Mouse (Mus musculus) lung, adult 18-20 months (tissue): ENCODE measurements around the gene Atp6v1g3.

Experiments used
- DNase-seq, 2 experiments: peaks; one replicate each; pipeline ENCODE4 v3.0.0; 2022; ENCODE audit warnings: mixed read lengths in 2 of 2

Gene Atp6v1g3

DNA sequence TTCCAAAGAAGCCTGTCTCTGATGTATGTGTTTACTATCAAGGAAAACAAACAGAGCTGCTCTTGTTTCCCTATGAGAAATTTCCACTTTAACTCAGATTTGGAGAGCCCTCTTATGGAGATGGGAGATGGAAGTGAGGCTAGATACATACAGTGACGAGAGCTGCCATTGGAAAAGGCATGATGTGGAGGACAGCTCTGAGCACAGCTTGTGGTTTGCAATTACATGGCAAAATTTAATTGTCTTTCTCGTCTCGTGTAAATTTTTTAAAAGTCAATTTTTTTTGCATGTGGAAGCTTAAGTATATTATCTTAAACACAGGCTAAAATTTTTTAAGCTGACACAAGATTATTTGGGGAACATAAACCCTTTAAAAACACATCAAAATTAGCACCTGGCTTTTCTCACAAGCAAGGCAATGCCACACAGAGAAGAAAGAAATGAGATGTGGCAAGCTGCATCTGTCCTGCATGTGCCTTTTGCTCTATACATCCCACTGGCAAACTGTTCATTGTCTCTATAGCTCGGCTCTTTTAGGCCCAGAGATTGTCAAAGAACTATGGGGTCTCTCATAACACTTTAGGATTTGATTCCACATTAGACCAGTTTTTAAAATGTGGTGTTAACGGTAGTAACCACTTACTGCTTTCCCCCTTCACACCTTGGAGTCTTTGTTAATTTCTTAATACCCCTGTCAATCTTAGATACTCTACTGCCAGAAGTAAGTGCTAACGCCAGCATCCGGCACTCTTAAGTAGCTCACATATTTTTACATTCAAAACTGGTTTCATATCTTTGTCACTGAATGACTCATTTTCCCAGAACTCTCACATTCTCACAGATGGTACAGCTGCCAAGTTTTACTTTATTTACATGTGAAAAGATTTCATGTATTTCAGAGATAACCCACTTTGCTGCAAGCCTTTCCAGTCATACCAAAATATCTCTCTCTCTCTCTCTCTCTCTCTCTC lies 16.2 kb downstream of the Atp6v1g3 start:
- DNase-seq, result no peak

DNA sequence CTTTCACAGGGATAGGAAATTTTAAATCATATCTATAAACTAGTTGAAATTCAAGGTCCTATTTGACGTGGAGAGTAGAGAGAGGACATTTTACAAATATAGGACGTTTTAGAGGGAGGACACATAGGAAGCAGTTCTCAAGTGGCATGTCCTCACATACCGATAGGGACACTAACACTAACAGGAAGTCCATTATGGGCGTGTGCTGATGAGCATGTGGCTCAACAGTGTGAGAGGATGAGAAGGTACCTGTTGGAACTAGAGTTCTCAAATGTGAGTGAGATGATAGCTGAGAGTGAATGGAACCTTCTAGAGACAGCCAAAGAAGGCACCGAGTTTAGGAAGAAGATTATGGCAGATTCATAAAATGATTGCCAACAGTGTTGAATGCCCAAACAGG lies 17.9 kb downstream of the Atp6v1g3 start:
- no peak for DNase-seq

DNA sequence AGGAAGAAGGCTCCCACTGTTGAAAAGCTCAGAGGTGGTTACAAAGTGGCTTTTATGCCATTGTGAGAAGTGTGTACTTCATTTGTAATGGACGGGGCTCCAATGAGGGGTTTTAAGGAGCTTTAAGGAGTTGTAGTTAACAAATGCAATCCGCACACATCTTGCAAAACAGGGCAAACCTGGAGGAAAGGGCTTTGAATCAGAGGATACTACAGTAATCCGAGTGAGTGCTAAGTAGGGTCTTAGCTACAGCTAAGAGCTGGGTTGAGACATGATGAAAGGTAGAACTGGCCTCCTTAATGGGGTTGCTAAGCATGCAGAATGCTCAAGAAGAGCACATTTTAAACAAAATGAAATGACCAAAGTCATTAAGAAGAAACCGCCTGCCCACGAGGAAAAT lies 20.9 kb downstream of the Atp6v1g3 start:
- no peak for DNase-seq

DNA sequence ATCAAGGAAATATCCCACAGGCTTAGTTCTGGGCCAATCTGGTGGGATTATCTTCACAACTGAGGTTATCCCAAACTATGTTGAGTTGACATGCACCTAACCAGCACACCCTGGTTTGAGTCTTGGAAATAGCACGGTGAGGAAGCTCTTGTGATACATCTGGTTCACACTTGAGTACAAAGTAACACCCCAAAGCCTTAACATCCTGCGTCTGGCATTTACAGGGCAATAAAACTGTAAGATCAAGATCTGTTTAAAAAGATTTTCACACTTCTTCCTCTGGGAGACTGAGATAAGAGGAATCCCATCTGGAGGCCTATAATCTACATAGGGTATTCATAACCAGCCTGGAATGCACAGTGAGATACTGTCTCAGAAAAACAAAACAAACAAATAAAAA lies 24.6 kb downstream of the Atp6v1g3 start:
- no peak for DNase-seq

DNA sequence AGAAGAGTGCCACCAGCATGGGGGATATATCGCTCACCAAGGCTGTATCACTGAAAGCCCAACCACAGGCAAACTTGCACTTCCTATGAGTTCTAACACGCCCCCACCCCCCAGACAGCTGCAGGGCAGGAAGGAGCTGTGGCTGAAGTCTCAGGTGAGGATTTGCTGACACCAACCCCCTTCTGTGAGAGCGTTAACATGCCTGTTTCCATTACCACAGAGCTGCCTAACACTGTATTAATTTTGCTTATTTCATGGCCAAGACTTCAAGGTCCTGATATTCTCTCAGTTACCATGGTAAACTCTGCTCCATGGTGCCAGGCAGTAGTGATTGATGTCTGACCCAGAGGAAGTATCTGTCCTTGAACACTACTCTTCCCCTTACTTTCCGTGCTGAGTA lies 26.0 kb downstream of the Atp6v1g3 start:
- no peak for DNase-seq

DNA sequence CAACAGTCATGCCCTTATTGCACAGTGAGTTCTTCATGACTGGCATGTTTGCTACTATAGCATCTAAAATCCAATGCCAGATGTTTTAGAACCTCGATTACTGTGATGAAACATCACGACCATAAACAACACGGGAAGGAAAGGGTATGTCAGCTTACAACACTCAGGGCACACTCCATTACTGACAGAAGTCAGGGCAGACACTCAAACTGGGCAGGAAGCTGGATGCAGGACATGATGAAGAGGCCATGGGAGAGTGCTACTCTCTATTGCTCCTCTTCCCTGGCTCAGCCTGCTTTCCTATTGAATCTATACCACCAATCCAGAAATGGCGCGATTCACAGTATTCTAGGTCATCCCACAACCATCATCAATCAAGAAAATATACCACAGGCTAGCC lies 28.4 kb downstream of the Atp6v1g3 start:
- no peak for DNase-seq

DNA sequence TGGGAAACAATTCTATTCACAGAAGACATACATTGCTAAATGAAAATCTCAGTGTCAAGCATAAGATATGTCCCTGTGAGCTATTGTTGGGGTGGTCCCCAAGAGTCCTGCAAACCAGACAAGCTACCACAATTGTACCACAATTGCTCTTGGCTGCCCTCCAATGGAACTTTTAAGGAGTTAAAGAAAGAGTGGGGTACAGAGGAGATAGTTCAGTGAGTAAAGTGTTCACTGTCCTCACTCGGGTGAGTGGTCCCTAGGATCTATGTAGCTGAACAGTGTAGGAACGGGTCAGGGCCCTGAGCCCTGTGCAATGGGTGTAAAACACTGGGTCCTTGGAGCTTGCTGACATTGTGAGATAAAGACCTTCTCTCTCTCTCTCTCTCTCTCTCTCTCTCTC lies 29.2 kb downstream of the Atp6v1g3 start:
- DNase-seq, result no peak

DNA sequence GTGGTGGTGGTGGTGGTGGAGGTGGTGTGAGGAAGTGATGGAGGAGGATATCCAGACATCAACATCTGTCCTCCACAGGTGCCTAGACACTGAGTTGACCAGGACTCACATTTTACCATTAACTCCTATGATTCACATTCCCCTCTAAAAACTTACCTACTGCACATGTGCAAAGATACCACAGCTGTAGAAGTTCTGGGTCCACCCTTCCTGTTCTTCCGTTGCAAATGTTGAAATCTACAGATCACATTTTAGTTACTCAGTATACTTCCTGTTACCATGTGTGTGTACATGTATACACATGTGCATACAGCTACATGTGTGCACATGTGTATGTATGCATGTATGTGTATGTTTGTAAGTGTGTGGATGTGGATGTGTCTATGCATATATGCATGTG lies 29.8 kb downstream of the Atp6v1g3 start:
- DNase-seq, result no peak

DNA sequence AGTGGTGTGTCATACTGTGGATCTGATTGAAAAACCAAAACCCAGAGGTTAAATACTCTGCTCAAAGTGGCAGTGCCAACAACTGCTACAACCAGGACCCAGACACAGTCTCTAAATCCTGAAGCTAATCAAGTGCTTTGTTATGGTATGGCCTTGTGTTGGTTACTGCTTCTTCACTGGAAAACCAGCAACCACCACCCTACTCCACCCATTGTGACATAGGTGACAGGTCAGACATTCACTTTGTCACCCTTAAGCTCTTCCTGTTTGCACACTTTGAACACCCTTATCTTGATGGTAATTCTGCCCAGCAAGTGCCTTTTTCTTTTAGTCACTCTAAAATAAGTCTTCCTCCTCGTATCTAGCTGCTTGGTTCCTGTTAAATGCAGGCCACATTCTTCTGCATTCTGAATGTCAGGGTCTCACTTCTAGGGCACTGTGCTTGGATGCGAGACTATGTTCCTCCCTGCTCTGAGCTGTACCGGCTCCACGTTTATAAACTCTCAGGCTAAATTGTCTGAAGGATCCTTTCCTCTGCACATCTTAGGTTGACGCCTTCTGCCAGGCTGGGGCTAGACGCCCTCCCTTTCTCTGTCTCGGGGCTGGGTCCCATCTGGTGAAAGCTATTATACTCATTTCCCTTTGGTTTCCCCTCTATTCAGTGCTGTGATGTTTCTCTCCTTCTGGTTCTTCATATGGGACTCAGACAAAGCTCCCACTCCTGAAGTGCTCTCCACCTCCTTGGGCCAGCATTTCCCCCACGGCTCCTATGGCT lies 30.8 kb downstream of the Atp6v1g3 start:
- no peak for DNase-seq

DNA sequence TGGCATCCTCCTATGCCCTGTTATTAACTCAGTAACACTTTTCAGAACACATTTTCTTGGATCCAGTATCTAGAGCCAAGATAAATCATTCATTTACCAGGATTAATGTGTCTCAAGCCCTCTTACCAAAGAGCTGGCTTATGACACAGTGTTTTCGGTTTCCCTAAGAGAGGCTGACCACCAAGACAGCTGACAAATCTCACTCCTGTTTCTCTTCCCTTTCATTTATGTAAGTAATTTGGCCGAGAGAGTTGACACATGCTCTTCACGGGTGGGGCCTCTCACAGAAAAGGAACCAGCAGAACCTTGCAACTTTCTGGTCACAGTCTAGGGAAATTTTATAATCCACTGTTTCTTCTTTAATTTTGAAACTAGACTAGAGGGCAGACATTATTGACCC lies 49.1 kb downstream of the Atp6v1g3 start:
- DNase-seq, result peak; percentile 37 to 46

DNA sequence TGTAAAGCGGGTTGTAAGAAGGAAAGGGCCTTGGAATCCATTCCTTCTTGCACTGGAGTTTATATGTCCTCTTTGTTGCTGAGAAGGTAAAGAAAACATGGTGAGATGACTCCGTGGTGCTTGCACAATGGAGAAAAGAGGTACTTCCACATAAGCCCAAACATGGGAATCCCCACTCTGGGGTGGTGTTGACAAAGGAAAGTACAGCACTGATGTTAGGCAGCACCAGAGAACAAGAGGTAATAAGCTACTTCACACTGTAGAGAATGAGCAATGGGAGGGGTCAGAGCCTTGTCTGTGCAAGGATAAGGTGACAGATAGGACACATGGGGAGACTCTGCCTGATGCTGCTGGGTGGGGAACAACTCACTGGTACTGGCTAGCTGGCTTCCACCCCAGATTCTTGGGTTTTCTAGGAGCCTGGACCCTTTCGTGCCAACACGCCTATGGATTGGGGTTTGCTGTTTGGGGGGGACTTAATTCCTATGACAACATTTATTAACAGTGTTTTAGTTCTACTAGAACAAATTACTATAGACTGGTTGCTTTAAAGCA lies 49.6 kb downstream of the Atp6v1g3 start:
- DNase-seq, result peak in 1 of 2 experiments; percentile 21

DNA sequence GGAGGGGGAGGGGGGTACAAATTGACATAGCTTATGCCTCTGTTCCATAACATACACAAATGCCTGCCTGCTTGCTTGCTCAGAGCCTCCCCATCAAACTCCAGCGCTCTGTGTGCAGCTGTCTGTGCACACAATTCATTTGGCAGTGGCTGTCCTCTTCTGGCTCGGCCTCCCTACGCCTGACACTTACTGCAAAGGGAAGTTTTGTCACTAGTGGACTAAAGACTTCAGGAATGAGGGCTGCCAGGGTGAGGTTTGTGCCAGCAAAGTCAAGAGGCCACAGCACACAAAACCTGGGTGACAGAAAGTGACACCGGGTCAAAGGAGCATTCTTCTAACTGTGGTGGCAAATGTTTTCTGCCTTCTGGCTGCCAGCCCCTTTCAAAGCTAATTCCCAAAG lies 52.6 kb downstream of the Atp6v1g3 start:
- no peak for DNase-seq

DNA sequence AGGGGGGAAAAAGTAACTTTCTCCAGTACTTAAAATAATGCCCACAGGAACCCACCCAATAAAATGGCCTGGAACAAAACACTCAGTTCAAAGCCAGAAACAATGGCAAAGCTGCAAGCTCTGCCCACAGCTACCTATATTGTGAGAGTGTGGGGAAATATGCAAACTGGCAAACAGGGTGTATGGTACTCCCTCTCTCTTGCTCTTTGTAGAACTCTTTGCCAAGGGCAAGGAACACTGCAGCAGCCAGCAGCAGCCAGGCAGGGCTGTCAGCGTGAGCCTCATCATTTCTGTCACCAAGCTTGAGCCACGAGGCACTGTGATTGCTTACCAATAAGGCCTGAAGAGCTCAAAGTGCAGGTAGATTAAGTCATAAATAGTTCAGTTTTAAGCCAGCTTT lies 53.0 kb downstream of the Atp6v1g3 start:
- no peak for DNase-seq

DNA sequence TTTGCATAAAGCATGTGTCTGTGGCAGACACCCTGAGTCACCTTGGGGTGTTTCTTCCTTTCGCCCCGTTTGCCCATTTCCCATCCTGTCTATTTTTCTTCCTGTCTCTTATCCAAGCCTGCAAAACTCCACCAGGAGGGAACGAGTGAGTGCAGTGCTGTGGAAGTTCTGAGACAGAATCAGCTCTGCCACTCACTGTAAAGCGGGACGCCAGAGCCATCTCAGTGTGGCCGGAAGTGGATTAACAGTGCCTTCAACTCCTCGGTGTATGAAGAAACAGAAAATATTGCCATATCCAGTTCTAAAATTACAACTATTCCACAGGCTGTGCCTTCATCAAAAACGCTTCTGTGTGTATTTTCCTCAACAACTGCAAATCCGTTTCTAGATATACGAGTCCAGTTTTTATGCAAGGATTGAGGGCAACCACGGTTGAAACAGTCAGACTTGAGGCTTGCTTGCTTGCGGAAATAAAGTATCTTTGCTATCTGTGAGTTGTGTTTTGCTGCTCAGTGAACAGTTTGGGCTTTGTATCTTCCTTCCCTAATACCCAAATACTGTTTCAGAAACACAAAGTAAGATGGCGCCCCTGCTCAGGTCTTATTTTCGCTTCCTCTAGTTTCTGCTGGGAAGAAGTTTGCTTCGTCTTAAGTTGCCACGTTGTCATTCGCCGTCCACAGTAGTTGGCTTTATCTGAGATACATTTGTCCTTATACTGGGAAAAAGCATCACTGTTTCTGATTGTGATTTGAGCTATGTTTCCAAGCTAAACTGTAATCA lies 54.1 kb downstream of the Atp6v1g3 start:
- DNase-seq, result no peak

DNA sequence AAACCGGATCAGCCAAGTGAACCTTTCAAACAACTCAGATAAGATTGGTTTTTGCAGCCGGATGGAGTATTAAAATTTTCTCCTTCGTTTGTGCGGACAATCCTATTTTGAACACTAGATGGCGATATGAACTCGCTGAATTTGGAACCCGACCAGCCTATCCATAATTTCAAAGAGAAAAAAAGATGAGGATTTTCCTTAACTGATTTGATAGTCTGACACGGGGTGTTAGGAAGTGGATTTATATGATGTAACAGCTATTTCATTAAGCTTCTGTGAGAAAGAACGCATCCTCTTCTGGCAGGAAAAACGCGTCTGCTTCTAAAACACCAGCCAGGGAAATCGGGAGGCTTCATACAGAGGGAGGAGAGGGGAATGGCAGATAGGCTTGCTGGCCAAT lies 54.8 kb downstream of the Atp6v1g3 start:
- no peak for DNase-seq

DNA sequence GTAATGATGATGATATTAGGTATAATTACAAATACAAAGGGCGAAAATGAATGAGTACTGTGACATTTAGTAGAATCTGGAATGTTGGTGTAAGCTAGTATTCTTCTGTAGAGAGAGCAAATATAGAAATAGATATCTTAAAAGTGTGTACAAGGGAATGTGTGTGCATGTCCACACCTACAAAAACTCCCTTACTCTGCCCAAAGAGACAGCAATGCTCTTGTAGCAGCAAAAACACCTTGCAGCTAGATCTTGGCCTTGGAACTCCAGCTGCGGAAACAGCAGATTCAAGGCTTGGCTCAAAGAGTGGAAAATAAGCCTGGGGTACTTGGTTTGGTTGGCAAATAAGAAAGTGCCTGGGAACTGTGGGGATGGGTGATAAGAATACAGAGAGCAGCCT lies 57.0 kb downstream of the Atp6v1g3 start:
- no peak for DNase-seq

DNA sequence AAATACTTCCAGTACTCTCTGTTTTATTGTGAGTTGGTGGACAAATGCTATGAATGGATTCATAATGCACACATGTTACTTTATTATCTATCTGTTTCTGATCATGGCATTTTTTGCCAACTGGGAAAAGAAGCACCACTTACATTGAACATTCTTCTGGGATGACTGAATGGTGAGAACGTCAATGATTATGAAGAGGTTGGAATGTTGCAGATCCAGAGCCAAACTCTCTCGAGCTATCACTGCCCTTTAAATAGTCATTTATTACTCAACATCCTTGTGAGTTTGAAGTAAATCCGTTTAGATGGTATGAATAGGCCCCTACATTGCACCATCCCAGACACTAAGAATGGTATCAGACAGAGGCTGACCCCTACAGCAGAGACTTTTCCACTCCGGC lies 58.1 kb downstream of the Atp6v1g3 start:
- no peak for DNase-seq

DNA sequence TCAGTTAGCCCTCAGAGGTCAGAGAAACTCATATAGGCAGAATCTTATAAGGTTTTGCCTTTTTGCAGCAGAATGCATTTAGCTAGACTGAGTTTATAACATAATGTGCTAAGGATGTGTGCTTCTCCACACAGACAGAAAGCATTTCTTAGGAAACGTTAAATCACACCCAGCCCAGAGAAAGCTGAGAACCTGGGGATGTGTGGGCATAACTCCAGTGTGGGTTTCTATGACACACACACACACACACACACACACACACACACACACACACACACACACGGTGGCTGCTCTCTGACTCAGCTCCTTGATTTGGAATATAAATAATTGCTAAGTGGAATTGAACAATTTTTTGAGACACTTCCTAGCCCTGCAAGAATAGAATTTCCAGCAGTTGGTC lies 61.2 kb downstream of the Atp6v1g3 start:
- DNase-seq, result no peak

DNA sequence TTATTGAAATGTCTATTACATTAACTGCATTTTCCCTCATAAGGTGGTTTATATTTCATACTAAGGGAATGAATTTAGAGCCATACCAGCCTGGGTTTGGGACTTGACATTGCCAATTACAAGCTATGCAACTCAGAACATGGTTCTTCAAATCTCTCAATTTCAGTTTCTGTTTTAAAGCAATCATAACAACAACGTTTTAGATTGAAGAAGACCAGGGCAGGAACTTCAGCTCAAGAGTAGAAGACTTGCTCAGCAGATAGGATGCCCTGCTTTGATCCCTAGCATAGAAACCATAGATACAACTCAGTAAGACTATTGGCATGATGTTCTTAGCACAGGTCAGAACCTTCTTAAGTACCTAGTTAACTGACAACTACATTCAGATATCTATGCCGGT lies 63.9 kb downstream of the Atp6v1g3 start:
- no peak for DNase-seq
